Mouse (Mus musculus) CD4-positive, CD25-positive, alpha-beta regulatory T cell, adult 2 months (primary cell): ENCODE measurements at regions not wholly inside any gene's neighbourhood (a gene's known extent, or its start where the extent isn't known, plus 50 kb on each side); places are given as distances from the start of the nearest gene placed in this dataset.

Experiments used
- DNase-seq: peaks from one replicate; pipeline ENCODE4 v3.0.0-alpha.2; 2012; ENCODE audit warnings: low read depth, low spot score

GRCm38 (mm10) chr11:19468373-19468772 is 449.6 kb upstream of the Meis1 start:
- no peak for DNase-seq

GRCm38 (mm10) chr11:19468803-19469202 is 450.0 kb upstream of the Meis1 start:
- DNase-seq, result no peak

DNA sequence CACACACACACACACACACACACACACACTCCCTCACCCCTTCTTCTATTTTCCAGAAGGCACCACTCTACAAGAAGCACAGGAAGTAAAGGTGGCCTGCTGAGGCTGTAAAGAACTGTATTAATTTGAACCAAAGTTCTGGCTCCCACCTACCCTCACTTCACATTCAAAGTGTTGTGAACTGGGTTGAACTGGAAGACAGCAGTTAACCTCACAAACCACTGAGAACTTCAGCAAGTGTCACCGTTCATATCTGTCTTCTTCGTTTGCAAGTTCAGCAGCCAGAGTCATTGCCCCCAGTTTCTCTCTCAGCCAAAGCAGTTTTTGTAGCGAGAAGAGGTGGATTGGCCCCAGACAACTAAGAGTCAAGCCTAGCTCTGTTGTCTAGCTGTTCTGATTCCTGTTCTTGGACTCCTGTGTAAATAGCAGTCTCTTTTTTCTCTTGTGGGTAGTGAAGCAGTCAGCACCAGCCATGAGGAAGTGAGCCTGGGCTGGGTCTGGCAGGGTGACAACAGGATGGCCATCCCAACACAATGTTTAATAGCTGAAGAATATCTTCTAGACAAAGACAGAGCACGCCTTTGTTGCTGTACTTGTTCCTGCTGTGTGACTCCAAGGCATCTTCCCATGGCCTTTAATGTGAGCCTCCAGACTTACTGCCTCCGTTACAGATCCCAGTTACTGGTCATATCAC is 452.0 kb upstream of the Meis1 start:
- DNase-seq, result no peak

- no peak for DNase-seq
Measured at GRCm38 (mm10) chr11:19475068-19475786, 448.9 kb upstream of the Spred2 start.

DNA sequence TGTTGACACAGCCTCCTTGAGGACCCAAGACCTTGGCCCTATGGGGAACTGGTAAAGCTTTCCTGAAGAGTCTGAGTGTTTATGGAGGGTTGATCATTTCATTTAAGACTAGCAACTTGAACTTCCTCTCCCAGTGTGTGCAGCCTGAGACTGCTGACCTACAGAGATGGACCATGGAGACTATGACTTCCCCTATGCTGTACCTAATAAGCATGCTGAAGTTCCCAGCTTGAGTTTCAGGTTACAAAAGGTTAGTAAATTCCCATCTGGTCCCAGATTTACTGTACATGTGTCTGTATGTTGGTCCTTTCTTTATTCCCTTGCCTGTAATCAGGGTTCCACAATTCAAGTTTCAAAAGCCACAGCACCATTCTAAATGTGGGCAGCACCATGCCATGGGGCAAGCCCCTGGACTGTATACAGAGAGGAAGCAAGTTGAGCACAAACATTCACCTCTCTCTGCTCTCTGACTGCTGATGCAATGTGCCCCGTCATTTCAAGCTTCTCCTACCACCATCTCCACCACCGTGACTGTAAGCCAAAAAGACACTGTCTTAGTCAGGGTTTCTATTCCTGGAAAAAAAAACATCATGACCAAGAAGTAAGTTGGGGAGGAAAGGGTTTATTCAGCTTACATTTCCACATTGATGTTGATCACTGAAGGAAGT is 431.0 kb upstream of the Spred2 start:
- DNase-seq, result no peak

DNA sequence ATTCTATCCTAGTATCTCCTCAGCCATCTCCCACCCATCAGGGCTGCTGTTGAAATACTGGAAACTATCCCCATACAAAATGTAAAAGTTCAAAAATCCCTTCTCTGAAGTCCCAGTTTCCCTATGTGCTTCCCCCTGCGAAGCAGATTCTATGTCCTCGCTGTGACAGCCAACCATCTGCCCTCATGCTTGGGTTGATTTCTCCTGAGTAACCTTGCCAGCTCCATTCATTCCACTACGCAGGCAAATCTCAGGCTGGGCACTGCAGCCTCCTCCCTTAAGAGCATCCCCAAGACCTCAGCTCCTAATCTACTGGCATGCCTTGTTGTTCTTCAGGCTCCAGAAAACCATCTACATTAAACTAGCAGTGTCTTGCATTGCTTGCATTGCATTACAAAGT is 402.5 kb upstream of the Spred2 start:
- no peak for DNase-seq

DNA sequence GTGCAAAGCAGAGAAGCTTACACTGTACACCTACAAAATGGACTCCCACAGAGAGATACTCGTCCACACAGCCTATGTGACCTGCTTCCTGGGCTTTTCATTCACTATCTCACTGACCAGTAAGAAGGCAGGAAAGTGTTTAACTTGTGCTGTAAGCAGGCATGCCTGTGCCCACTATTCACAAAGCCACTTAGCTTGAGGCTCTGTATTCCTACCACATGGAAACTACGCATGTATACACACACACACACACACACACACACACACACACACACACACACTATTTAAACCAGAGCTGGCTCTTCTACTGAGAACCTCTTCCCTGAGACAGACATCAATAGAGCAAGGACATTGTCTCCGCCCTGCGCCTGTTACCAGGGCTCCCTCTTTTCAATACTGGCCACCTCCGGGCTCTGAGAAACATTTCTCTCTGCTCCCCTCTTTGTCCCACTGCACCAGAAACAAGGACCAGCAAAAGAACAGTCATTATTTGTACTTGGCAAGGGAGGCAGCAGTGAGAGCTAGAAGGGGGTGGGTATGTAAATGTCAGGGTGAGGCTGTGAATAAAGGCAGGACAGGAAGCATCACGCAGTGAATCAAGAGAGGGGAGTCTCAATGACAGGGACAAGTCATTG is 400.2 kb upstream of the Spred2 start:
- no peak for DNase-seq

DNA sequence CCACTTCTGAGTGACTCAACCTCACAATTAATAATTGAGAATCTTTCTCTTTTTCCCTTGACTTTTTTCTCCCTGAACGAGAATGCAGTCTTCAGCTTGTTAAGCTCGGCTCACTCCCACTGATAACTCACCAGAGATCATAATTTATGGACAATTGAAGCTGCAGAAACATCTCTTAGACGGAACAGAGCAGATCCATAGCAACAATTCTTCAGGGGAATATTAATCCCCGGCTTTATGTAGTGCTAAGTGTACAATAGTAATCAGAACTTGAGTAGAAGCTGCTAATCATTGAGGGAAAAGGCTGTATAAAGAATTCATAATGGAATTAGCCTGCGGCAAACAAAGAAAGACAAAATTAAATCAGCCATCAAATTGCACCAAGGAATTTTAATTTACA is 395.0 kb upstream of the Spred2 start:
- DNase-seq, result no peak

- DNase-seq, result no peak
Measured at GRCm38 (mm10) chr11:19530652-19531051, 393.5 kb upstream of the Spred2 start.

GRCm38 (mm10) chr11:19531255-19532003 is 392.7 kb upstream of the Spred2 start:
- no peak for DNase-seq

DNA sequence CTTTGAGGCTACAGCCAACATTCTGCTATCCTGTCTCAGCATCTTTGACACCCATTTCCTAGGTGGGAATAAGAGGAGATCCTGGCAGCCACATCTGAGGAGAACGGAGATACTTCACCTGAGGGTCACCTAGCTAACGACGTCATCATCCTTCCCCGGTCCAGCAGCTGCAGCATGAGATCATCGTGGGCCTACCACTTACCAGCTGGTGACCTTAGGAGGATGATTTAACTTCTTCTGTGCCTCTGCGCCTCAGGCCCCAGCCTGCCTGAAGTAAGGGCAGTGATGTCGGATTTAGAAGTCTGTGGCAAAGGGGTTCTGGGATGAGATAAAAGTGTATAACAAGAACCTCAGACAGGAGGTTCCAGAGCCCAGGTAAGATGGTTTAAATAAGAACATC is 391.3 kb upstream of the Spred2 start:
- DNase-seq, result no peak

GRCm38 (mm10) chr11:19533701-19534100 is 390.5 kb upstream of the Spred2 start:
- DNase-seq, result no peak

- no peak for DNase-seq
Measured at GRCm38 (mm10) chr11:19535215-19535614, 389.0 kb upstream of the Spred2 start.

DNA sequence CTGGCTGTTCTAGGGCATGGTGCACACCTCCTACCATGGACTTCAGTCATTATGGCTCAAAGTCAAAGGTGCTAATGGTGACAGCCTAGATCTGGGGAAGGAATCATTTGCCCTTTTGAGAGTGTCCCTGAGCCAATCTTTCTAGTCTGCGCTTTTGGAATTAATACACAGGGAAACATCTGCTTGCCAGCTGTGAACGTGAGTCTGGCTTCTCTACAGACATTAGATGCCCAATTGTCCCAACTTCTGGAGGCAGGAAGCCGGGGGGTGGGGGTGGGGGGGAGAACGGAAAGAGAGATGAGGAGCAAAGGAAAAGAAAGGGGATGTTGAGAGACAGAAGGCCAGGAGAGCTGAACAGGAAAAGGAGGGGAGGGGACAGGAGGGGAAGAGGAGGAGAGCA is 377.9 kb upstream of the Spred2 start:
- no peak for DNase-seq

DNA sequence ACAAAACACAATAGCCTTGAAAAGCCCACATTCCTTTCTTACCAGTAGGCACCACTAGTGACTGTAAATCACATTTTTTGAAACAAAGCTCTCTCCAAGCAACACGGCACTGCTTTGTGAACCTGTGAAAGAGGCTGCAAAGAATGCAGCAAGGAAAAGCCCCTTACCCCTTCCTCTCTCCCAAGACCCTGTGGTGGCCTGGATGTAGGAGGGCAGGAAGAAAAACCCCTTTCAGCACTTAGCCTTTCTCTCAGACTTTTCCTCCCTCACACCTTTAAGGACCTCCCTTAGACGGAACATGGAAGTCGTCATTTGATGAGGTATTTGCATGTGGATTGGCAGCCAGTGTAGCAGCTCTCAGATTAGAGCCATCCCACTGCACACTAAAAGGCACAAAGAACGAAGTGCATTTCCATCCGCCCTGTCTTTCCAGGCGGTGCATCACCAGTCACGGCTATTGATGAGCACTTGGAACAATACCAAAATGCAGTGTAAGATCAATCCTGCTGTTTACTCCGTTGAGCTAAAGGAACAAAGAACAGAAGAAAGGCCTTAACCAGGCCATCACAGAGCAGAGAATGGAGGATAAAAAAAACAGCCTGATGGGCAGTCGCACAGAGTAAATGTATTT is 369.7 kb upstream of the Spred2 start:
- DNase-seq, result no peak

DNA sequence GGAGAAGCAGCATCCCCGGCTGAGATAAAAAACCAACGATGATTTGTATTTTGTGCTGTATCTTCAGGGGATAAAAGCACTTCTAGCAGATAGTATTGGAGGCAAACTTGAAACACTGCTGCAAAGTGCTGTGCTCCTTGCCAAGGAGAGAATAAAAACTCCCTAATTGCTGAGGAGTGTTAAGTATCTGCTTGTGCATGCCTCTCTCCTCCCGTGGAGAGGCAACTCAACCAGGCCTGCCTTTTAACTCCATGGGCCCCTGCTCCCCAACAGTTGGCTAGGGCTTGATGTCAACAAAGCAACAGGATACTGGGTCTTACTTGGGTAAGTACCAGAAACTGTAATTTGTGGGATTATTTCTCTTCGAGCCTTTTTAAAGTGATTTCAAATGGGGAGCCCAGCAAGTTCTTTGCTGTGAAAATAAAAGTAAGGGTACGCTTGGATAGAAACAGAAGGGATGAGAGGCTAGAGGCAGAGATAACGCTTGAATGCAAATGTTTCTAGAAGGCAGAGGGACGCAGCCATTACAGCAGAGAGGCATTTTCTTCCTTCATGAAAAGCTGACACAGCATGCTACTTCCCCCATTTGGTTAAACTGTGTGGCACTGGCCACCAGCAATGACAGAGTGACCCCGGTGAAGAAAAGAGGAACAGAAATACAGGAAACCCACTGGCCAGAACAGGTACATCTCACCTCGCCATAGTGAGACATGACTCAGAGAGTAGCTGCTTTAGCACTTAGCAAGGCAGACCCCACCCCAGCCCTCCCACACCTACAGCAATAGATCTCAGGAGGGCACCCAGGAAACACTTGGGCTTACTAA is 369.0 kb upstream of the Spred2 start:
- DNase-seq, result no peak

DNA sequence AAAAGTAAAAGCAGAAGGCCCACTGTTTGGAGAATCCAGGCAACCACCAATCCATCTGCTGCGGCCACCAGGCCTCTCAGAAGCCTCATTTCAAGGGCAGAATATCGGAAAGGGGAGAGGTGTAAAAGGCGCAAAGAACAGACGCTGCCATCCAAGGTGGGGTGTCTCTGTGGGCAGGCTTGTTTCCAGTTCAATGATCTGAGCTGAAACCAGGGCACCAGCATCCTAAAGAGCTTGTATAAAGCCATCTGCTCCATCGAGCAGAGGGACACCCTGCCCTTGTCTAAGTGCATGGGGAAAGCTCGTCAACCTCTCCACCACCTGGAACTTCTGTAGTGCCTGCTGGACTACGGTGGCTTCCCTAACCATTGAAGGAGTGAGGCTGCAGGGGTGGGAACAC is 363.7 kb upstream of the Spred2 start:
- no peak for DNase-seq

DNA sequence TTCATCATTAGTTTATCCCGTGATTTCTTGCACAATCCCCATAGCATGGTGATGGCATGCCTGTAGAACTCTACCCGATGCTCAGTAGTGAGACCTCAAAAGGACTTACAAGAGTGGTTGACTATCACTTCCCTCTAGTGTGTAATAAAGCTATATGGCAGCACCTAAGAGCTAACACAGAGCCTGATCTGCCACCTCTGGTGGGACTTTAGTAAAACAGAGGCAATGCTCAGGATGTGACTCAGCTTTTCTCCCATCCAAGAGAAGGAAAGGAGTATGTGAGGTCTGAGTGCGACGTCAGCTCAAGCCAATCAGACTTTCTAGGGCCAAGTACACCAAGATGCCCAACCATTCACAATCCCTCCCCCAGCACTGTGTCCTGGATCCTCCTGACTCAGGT is 361.5 kb upstream of the Spred2 start:
- no peak for DNase-seq

DNA sequence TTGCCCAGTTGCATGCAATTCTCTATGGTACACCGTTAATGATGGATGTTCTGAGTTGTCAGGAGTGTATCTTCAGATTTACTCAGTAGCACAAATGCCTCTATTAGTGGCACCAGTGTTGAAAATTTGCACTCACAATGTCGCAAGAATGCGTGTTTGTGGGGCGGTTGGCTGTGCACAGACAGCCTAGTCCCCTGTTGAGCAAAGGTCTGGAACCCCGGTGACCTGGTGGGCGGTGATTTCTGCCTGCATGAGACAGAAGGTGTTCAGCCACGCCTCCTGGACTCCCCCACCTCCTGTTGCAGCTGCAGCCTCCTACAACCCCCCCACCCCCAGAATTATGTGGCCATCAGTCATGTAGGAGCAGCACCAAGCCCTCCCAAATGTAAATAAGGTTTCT is 338.9 kb upstream of the Spred2 start:
- DNase-seq, result no peak
